Mouse (Mus musculus) hindbrain, embryonic 16.5 days (tissue): ENCODE measurements around the gene Alox5ap. TPM values are rescaled to one million over a fixed set of nuclear protein-coding genes. Genes with fewer than 3 reads are reported as not detected.

Experiments
- ATAC-seq: fragments of 200-750 bp; cut with Nextera tagmentation; 2 replicates; pipeline ENCODE4 v1.8.0; 2017; ENCODE audit warnings: moderate TSS enrichment, moderate library complexity
- H3K27ac ChIP-seq: fragments of 300-500 bp; sonication (generic); 2 replicates; pipeline ENCODE4 v1.5.1; 2014; ENCODE audit warnings: low read depth, mild to moderate bottlenecking, control low read depth, low read length, moderate library complexity
- H3K27me3 ChIP-seq: fragments of 300-500 bp; sonication (generic); replicated peaks from 2 replicates; pipeline ENCODE4 v1.6.1; 2014; ENCODE audit warnings: low read length; ENCODE audit not compliant: control insufficient read depth, insufficient read depth
- H3K36me3 ChIP-seq: fragments of 300-500 bp; sonication (generic); 2 replicates; pipeline ENCODE4 v1.6.1; 2014; ENCODE audit warnings: mild to moderate bottlenecking, low read length, moderate library complexity, mixed read lengths; ENCODE audit not compliant: control insufficient read depth, insufficient read depth
- H3K4me1 ChIP-seq: fragments of 300-500 bp; sonication (generic); 2 replicates; pipeline ENCODE4 v1.6.1; 2014; ENCODE audit warnings: low read depth, low read length; ENCODE audit not compliant: control insufficient read depth, insufficient read depth
- H3K4me2 ChIP-seq: fragments of 300-500 bp; sonication (generic); 2 replicates; pipeline ENCODE4 v1.6.1; 2014; ENCODE audit warnings: mild to moderate bottlenecking, low read length, control low read depth, moderate library complexity
- H3K4me3 ChIP-seq: fragments of 300-500 bp; sonication (generic); 2 replicates; pipeline ENCODE4 v1.5.1; 2014; ENCODE audit warnings: mild to moderate bottlenecking, low read length, control low read depth, moderate library complexity
- H3K9ac ChIP-seq: fragments of 300-500 bp; sonication (generic); 2 replicates; pipeline ENCODE4 v1.6.1; 2014; ENCODE audit warnings: low read depth, mild to moderate bottlenecking, control low read depth, low read length, moderate library complexity
- H3K9me3 ChIP-seq: fragments of 300-500 bp; sonication (generic); 2 replicates; pipeline ENCODE4 v1.6.1; 2014; ENCODE audit warnings: mild to moderate bottlenecking, low read length, moderate library complexity; ENCODE audit not compliant: control insufficient read depth
- WGBS: fragments of 180-500 bp; shearing (Covaris S2); extraction: QIAGEN DNeasy Blood & Tissue Kit; methylation state at CpG from one replicate; pipeline ENCODE4 v1.1.7; 2014; 5-methylcytosine and 5-hydroxymethylcytosine counted together
- polyA plus RNA-seq: library from polyadenylated mRNA; unstranded; fragments of >200 nt; fragmentation: Nextera tagmentation; extraction: Ambion mirVana; gene quantifications from 2 replicates; pipeline ENCODE4 v1.2.1, GENCODE M21; 2015

Gene Alox5ap
- polyA plus RNA-seq, 1 experiment from 2014 or later, result 13.3 TPM

DNA sequence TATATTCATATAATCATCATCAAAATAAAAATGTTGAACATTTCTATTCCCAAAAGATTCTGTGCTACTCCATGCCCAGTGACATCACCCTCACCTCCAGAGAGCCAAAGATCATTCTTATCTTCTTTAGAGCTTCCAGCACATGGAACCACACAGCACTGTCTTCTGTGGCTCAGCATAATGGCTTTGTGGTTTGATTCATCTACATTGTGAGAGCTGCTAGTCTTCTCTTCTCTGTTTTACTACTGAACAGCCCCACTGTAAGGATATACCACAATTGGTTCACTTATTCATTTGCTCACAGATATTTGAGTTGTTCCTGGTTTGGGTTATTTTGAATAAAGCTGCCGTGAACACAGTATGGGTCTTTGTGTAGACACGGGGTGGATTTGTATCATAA is 9.0 kb upstream of the Alox5ap start:
- H3K27me3 ChIP-seq, result no peaks in the 10 kb centered on the region
- H3K4me3 ChIP-seq, result no peak overlapping the region
- no peak overlapping the region for H3K27ac ChIP-seq
- no peaks in the 10 kb centered on the region for H3K36me3 ChIP-seq
- H3K9me3 ChIP-seq, result no peaks in the 10 kb centered on the region
- no peak overlapping the region for H3K9ac ChIP-seq
- WGBS, result 87% methylated on average over 2 of the region's 2 CpGs
- ATAC-seq, result no peak
- peaks cover 12% of the 10 kb centered on the region for H3K4me1 ChIP-seq
- H3K4me2 ChIP-seq, result no peak overlapping the region

DNA sequence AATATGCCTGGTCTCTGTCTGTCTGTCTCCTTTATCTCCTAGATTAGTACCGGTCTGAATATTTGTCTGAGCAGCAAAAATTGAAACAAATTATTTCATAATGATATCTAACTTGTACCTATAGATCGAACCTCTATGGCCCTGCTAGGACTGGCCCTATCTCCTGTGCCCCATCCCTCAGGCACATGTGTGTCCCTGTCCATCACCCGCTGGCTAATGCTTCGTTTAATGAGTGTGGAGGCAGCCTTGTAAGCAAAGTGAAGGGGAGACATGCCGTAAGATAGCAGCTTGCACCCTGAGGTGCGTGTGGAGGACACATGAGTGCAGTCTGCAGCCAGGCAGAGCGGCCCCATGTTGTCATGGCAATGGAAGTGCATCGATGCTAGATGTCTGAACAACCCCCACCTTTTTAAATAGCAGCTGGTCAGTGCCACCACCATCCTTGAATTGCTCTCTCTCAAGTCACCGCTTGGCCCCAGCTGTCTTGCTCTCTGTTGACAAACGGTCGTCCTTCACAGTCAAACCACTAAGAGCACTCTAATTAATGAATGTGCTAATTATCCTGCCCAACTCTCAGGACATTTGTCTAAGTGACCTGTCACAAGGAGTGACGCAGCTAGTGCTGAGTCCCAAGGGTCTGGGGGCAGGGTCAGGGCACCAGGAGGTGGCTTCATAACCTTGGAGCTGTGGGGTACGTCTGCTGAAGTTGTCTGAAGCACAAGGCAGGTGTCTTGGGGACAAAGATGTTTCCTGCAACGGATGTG is 6.9 kb upstream of the Alox5ap start:
- peak; percentile 51 for ATAC-seq
- H3K27ac ChIP-seq, result peak overlapping the region; percentile 14; the same call in 1 of the 2 replicates
- 33% methylated on average over 14 of the region's 14 CpGs for WGBS

DNA sequence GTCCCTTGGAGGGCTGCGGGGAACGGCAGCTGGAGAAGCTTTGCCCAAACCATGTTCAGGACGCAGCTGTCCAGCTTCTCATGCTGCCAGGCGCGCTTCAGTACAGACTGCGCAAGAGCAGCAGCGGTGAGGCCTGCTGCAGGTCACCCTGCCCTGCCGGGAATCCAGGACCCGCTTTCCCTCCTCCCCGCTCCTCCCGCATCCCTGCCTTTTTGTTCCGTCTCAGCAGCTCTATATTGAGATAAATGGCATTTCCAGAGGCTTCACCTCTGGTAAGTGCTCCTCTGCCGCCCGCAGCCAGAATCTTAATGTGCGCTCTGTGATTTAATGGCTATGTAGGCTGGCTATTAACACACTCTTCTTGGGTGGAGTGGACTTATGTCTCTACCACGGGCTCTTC is 5.5 kb upstream of the Alox5ap start:
- Histone ChIP-seq H3K27ac (peak overlapping the region; percentile 40; the same call in 1 of the 2 replicates), H3K4me2 (peak overlapping the region; percentile 34), H3K4me3 (no peak overlapping the region), H3K36me3 (no peaks in the 10 kb centered on the region), H3K4me1 (peaks cover 12% of the 10 kb centered on the region), H3K9ac (peak overlapping the region; percentile 38), H3K27me3 (no peaks in the 10 kb centered on the region), H3K9me3 (no peaks in the 10 kb centered on the region)
- peak; percentile 70 for ATAC-seq
- 15% methylated on average over 16 of the region's 16 CpGs for WGBS

More for the DNA sequence above, 6.9 kb upstream of the Alox5ap start:
- Histone ChIP-seq H3K4me1 (peaks cover 12% of the 10 kb centered on the region), H3K9me3 (no peaks in the 10 kb centered on the region), H3K36me3 (no peaks in the 10 kb centered on the region), H3K9ac (no peak overlapping the region), H3K4me3 (no peak overlapping the region), H3K27me3 (no peaks in the 10 kb centered on the region), H3K4me2 (no peak overlapping the region)

DNA sequence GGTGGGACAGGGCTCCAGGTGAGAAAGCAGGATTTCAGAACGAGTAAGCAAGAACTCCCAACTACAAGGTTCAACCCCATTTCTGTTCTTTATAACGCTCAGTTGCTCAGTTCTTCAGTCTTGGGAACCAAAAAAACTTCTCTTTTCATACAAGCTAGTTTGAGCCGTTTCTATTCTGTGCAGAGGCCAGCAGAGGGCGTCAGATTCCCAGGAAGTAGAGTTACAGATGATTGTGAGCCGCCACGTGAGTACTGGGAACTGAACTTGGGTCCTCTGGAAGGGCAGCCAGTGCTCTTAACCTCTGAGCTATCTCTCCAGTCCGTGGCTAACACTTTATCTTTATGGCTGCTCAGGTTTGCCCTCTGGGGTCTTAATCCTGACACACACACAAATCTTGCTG is 3.1 kb upstream of the Alox5ap start:
- Histone ChIP-seq H3K27me3 (no peaks in the 10 kb centered on the region), H3K36me3 (no peaks in the 10 kb centered on the region), H3K4me3 (no peak overlapping the region), H3K9ac (no peak overlapping the region), H3K9me3 (no peaks in the 10 kb centered on the region), H3K4me1 (peaks cover 12% of the 10 kb centered on the region), H3K27ac (no peak overlapping the region), H3K4me2 (no peak overlapping the region)
- ATAC-seq, result no peak
- 71% methylated on average over 7 of the region's 7 CpGs for WGBS

DNA sequence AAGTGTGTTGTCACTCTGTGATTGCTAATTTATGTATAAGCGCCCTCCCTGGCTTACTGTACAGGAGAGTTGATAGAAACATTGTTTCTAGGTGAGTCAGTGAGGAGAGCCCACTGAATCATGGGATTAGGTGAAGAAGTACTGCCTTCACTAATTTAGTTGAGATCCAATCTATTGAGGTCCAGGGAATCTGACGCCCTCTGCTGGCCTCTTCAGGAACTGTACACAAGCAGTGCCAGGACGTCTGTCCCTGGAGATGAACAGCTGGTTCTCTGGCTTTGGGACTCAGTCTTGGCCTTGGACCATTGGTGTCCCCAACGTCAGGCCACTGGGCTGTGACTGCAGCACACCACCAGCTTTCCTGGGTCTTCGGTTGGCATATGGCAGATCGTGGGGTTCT is 2.7 kb upstream of the Alox5ap start:
- no peak for ATAC-seq
- no peak overlapping the region for H3K4me3 ChIP-seq
- H3K27ac ChIP-seq, result no peak overlapping the region
- H3K36me3 ChIP-seq, result no peaks in the 10 kb centered on the region
- no peak overlapping the region for H3K9ac ChIP-seq
- H3K4me1 ChIP-seq, result peaks cover 12% of the 10 kb centered on the region
- H3K9me3 ChIP-seq, result no peaks in the 10 kb centered on the region
- WGBS, result 61% methylated on average over 6 of the region's 6 CpGs
- H3K27me3 ChIP-seq, result no peaks in the 10 kb centered on the region
- H3K4me2 ChIP-seq, result no peak overlapping the region

DNA sequence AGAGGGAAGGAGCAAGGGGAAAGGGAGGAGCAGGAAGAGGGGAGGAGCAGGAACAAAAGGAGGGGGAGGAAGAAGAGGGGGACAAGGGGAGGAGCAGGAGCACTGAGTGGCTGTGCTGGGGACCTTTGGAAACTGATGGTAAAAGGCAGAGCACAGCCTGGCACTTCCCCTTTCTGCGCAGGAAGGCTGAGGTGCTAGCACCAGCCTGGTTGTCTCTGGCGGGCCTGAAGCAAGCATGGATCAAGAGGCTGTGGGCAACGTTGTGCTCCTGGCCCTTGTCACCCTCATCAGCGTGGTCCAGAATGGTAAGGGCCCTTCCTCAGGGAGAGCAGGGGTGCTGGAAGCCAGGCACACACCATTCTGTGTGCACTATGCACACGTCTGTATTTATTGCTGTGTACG is 312 bp downstream of the Alox5ap start:
- Histone ChIP-seq H3K27ac (no peak overlapping the region), H3K4me2 (no peak overlapping the region), H3K4me1 (no peaks in the 10 kb centered on the region), H3K36me3 (no peaks in the 10 kb centered on the region), H3K9ac (no peak overlapping the region), H3K9me3 (no peaks in the 10 kb centered on the region), H3K4me3 (no peak overlapping the region), H3K27me3 (no peaks in the 10 kb centered on the region)
- 64% methylated on average over 6 of the region's 6 CpGs for WGBS
- no peak for ATAC-seq

DNA sequence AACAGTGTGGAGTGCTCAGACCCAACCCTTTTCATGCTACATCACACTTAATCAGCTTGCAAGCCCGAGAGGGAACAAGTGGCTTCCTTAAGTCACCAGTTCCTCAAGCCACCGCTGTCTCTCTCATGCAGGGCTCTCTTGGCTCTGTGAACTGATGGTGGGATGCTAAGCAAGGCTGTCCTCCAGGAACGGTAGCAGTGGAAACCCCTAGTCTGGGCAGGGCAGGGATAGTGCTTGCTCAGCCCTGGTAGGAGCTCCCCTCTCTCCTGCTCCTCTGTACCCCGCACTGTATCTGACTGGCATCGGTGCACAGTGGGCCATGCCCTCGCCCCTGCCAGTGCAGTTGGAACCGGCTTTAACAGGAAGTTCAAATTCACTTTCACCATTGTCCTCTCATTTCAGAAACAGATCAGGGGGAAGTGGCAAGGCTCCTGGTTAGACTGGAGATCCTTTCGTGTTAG is 2.2 kb downstream of the Alox5ap start:
- no peaks in the 10 kb centered on the region for H3K4me1 ChIP-seq
- no peak for ATAC-seq
- H3K4me3 ChIP-seq, result no peak overlapping the region
- WGBS, result 85% methylated on average over 8 of the region's 8 CpGs
- peaks cover 4% of the 10 kb centered on the region; the same call in 1 of the 2 replicates for H3K9me3 ChIP-seq
- H3K4me2 ChIP-seq, result no peak overlapping the region
- no peaks in the 10 kb centered on the region for H3K27me3 ChIP-seq
- H3K36me3 ChIP-seq, result no peaks in the 10 kb centered on the region
- H3K9ac ChIP-seq, result no peak overlapping the region
- no peak overlapping the region for H3K27ac ChIP-seq

DNA sequence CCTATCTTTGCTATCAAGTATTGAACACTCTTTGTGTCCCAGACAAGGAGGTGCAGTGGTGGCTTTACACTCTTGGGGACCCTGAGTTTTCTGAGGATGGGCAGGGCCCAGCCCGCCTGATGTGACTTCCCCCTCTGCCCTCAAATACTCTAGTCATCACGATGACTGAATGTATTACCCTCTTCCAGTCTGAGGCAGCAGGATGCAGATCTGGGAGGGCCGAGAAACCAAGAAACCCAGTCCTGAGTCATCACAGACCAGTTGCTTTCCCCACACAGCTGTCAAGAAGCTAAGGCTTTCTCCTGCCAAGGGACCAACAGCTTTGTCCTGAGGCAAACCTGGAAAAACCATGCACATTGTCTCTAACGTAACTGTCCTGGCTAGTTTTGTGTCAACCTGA is 2.9 kb downstream of the Alox5ap start:
- Histone ChIP-seq H3K9me3 (peaks cover 4% of the 10 kb centered on the region; the same call in 1 of the 2 replicates), H3K4me2 (no peak overlapping the region), H3K4me1 (no peaks in the 10 kb centered on the region), H3K4me3 (no peak overlapping the region), H3K36me3 (no peaks in the 10 kb centered on the region), H3K27ac (no peak overlapping the region), H3K27me3 (no peaks in the 10 kb centered on the region), H3K9ac (no peak overlapping the region)
- no peak for ATAC-seq
- WGBS, result 82% methylated on average over 4 of the region's 4 CpGs

DNA sequence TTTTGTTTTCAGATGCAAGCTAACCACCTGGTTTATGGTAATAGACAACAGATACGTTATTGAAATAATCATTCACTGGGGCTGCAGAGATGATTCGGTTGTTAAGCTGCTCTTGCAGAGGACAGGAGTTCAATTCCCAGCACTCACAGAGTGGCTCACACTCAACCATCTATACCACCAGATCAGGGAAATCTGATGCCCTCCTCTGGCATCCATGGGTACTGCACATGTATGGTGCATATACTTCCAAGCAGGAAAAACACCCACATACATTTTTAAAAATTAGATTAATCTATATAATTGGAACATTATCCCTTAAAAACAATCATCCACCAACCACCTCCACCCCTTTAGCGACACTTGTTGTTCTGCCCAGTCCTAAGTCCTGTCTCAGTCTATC is 6.7 kb downstream of the Alox5ap start:
- WGBS, result 95% methylated on average over 3 of the region's 3 CpGs
- ATAC-seq, result no peak
- Histone ChIP-seq H3K4me3 (no peak overlapping the region), H3K4me2 (no peak overlapping the region), H3K4me1 (no peaks in the 10 kb centered on the region), H3K27me3 (no peaks in the 10 kb centered on the region), H3K9me3 (peaks cover 4% of the 10 kb centered on the region; the same call in 1 of the 2 replicates), H3K36me3 (no peaks in the 10 kb centered on the region), H3K9ac (no peak overlapping the region), H3K27ac (no peak overlapping the region)
